Mouse (Mus musculus) R1 (cell line): ENCODE data around the gene Eri3.

Experiments
- DNase-seq: peaks from one replicate; pipeline ENCODE4 v3.0.0-alpha.2; 2018; ENCODE audit warnings: low read depth, low spot score

Gene Eri3

GRCm38 (mm10) chr4:117577579-117577978 lies 27.4 kb downstream of the Eri3 start:
- no peak for DNase-seq

- no peak for DNase-seq
Measured at GRCm38 (mm10) chr4:117581626-117582025, 31.5 kb downstream of the Eri3 start.

GRCm38 (mm10) chr4:117585995-117586394 lies 35.8 kb downstream of the Eri3 start:
- DNase-seq, result no peak

GRCm38 (mm10) chr4:117587447-117587846 lies 37.3 kb downstream of the Eri3 start:
- no peak for DNase-seq

GRCm38 (mm10) chr4:117589081-117589660 lies 39.0 kb downstream of the Eri3 start:
- DNase-seq, result no peak

- DNase-seq, result no peak
Measured at GRCm38 (mm10) chr4:117590781-117591180, 40.6 kb downstream of the Eri3 start.

- no peak for DNase-seq
Measured at GRCm38 (mm10) chr4:117592206-117592605, 42.0 kb downstream of the Eri3 start.

- DNase-seq, result no peak
Measured at GRCm38 (mm10) chr4:117595293-117595692, 45.1 kb downstream of the Eri3 start.

GRCm38 (mm10) chr4:117599986-117600565 lies 49.9 kb downstream of the Eri3 start:
- no peak for DNase-seq

- DNase-seq, result no peak
Measured at GRCm38 (mm10) chr4:117601338-117601776, 51.2 kb downstream of the Eri3 start.

- no peak for DNase-seq
Measured at GRCm38 (mm10) chr4:117605099-117605953, 55.2 kb downstream of the Eri3 start.

- no peak for DNase-seq
Measured at GRCm38 (mm10) chr4:117605954-117606227, 55.7 kb downstream of the Eri3 start.

GRCm38 (mm10) chr4:117606831-117607610 lies 56.9 kb downstream of the Eri3 start:
- DNase-seq, result no peak

- DNase-seq, result no peak
Measured at GRCm38 (mm10) chr4:117608265-117608664, 58.1 kb downstream of the Eri3 start.

- no peak for DNase-seq
Measured at GRCm38 (mm10) chr4:117609371-117610039, 59.3 kb downstream of the Eri3 start.

GRCm38 (mm10) chr4:117611385-117611784 lies 61.2 kb downstream of the Eri3 start:
- no peak for DNase-seq

- no peak for DNase-seq
Measured at GRCm38 (mm10) chr4:117611814-117612213, 61.6 kb downstream of the Eri3 start.

GRCm38 (mm10) chr4:117612713-117613112 lies 62.5 kb downstream of the Eri3 start:
- DNase-seq, result no peak

- DNase-seq, result no peak
Measured at GRCm38 (mm10) chr4:117613153-117613773, 63.1 kb downstream of the Eri3 start.

GRCm38 (mm10) chr4:117616600-117616999 lies 66.4 kb downstream of the Eri3 start:
- no peak for DNase-seq

- DNase-seq, result no peak
Measured at GRCm38 (mm10) chr4:117622270-117622669, 72.1 kb downstream of the Eri3 start.
